ENCODE assay signal across 17 mouse cellular contexts in the genomic region with DNA sequence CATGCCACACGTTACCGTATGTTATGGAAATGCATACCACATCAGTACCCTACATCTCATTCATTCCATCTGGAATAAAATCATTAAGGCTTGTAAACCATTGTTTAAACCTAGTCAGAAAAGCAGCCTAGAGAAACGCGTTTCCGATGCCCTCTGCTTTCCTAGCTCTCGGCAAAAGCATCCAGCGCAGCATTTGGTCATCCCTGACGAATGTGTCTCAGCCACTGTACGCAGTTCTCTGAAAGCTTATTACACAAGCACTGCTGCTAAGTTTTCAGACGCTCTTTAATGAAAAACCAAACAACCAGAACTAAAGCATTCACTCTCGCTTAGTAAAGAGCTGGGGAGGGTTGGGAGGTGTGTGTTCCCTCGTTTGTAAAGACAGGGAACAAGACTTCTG. TPM values are rescaled to one million over a fixed set of nuclear protein-coding genes. Genes with fewer than 3 reads are reported as not detected.
"Had no signal": no experiment of that assay in that cellular context is flagged by ENCODE, and none has a peak within 500 bp of the region (broad histone marks: within the 10 kb centered on the region; RNA-seq: fewer than 3 reads in every experiment).

No protein-coding gene starts in this region.

- H3K36me3 ChIP-seq: limb, embryonic 12.5 days; midbrain, embryonic 15.5 days; stomach, embryonic 15.5 days had no signal

- ATAC-seq: midbrain, embryonic 15.5 days had no signal

- H3K9ac ChIP-seq: limb, embryonic 12.5 days; liver, embryonic 14.5 days; midbrain, embryonic 15.5 days; stomach, embryonic 15.5 days had no signal

- H3K4me1 ChIP-seq: stomach, embryonic 15.5 days had no signal

- DNase-seq: kidney, postnatal 36 days; layer of hippocampus, adult 9-11 months; layer of hippocampus, postnatal 36 days; lung, adult 18-20 months; right cerebral cortex, postnatal 4 days; spleen, adult 18-20 months; thymus, adult 2 months; thymus, postnatal 25 days had no signal

- H3K27ac ChIP-seq: kidney, postnatal 0 days; limb, embryonic 12.5 days; liver, embryonic 14.5 days; midbrain, embryonic 15.5 days; stomach, embryonic 15.5 days had no signal

- H3K9me3 ChIP-seq: limb, embryonic 12.5 days; midbrain, embryonic 15.5 days; stomach, embryonic 15.5 days had no signal

- H3K4me3 ChIP-seq: limb, embryonic 12.5 days; midbrain, embryonic 15.5 days; stomach, embryonic 15.5 days had no signal

- H3K4me2 ChIP-seq: limb, embryonic 12.5 days; midbrain, embryonic 15.5 days; stomach, embryonic 15.5 days had no signal

RNA-seq across cellular contexts. Expression of gene Sst, which starts 5.7 kb away (rescaled TPM):
- polyA plus RNA-seq: kidney, postnatal 0 days; liver, adult 2 months; lung, embryonic 16.5 days; testis, adult 2 months; urinary bladder, adult 2 months had no signal

RNA-seq across cellular contexts. Expression of gene Rtp2, which starts 47.1 kb away (rescaled TPM):
- polyA plus RNA-seq: kidney, postnatal 0 days; limb, embryonic 12.5 days; liver, adult 2 months; liver, embryonic 14.5 days; lung, embryonic 16.5 days; stomach, embryonic 15.5 days; thymus, adult 2 months; urinary bladder, adult 2 months had no signal
